Mouse (Mus musculus) spleen, adult 2 months (tissue): ENCODE measurements around the gene Gsdme. TPM values are rescaled to one million over a fixed set of nuclear protein-coding genes. Genes with fewer than 3 reads are reported as not detected.

Source experiments
- DNase-seq, 2 experiments: peaks; one replicate each; pipeline versions ENCODE4 v3.0.0 to v3.0.0-alpha.2; 2012 to 2021; ENCODE audit warnings: low spot score in 2 of 2, low read depth in 1 of 2
- H3K27ac ChIP-seq: fragments of 200-500 bp; 2 replicates; pipeline ENCODE4 v1.5.1; 2012; ENCODE audit warnings: low read length, inconsistent platforms; ENCODE audit not compliant: insufficient read depth
- H3K27me3 ChIP-seq: fragments of 200-500 bp; 2 replicates; pipeline ENCODE4 v1.6.1; 2012; ENCODE audit warnings: mild to moderate bottlenecking, moderate library complexity, low read length, inconsistent platforms; ENCODE audit not compliant: control insufficient read depth, insufficient read depth
- H3K36me3 ChIP-seq: fragments of 200-500 bp; 2 replicates; pipeline ENCODE4 v1.6.1; 2012; ENCODE audit warnings: mild to moderate bottlenecking, low read length, inconsistent platforms; ENCODE audit not compliant: control insufficient read depth, insufficient read depth
- H3K4me1 ChIP-seq: fragments of 200-500 bp; 2 replicates; pipeline ENCODE4 v1.6.1; 2011; ENCODE audit warnings: inconsistent platforms; ENCODE audit not compliant: control insufficient read depth, insufficient read depth, insufficient read length
- H3K4me3 ChIP-seq: fragments of 200-500 bp; 2 replicates; pipeline ENCODE4 v1.5.1; 2011; ENCODE audit warnings: mild to moderate bottlenecking, inconsistent platforms; ENCODE audit not compliant: insufficient read depth, insufficient read length; ENCODE audit errors: extremely low read depth
- CTCF ChIP-seq: fragments of 200-500 bp; IDR thresholded peaks from 2 replicates; pipeline ENCODE4 v1.5.1; 2011; ENCODE audit warnings: mild to moderate bottlenecking, inconsistent platforms; ENCODE audit not compliant: insufficient read depth, insufficient read length, insufficient replicate concordance; ENCODE audit errors: extremely low read depth
- POLR2A ChIP-seq: fragments of 200-500 bp; IDR thresholded peaks from 2 replicates; pipeline ENCODE4 v1.6.1; 2011; ENCODE audit warnings: low read depth, low read length, inconsistent platforms
- WGBS: fragments of 180-500 bp; shearing (Covaris S2); methylation state at CpG from one replicate; pipeline ENCODE4 v1.1.7; 2018; 5-methylcytosine and 5-hydroxymethylcytosine counted together
- polyA plus RNA-seq: library from polyadenylated mRNA; depleted of rRNA; stranded (reverse); fragments of >200 nt; gene quantifications from 2 replicates; pipeline ENCODE4 v1.2.3, GENCODE M21; 2012; rRNA removed

Gsdme gene
- polyA plus RNA-seq, 1 experiment, result 0.84 TPM

GRCm38 (mm10) chr6:50146158-50146557, 117.5 kb downstream of the Gsdme start:
- Histone ChIP-seq H3K27ac (no peak overlapping the region), H3K4me1 (no peaks in the 10 kb centered on the region), H3K36me3 (no peaks in the 10 kb centered on the region), H3K27me3 (no peaks in the 10 kb centered on the region), H3K4me3 (no peak overlapping the region)
- peak; percentile 8 to 14 for DNase-seq
- no peak for TF ChIP-seq POLR2A

- 82% methylated on average over 3 of the region's 3 CpGs for WGBS
- Histone ChIP-seq H3K36me3 (no peaks in the 10 kb centered on the region), H3K4me3 (no peak overlapping the region), H3K4me1 (no peaks in the 10 kb centered on the region; the same call in 1 of the 2 replicates), H3K27ac (no peak overlapping the region), H3K27me3 (no peaks in the 10 kb centered on the region)
- TF ChIP-seq CTCF, result no peak
- no peak for DNase-seq
These were observed 124.1 kb downstream of the Gsdme start for GRCm38 (mm10) chr6:50139526-50139925.

Other genes starting within 250 kb of the Gsdme start
- gene Mpp6, start 153.6 kb downstream of the Gsdme start, polyA plus RNA-seq, result 5.8 and 7.0 TPM in 2 replicates
- gene Osbpl3, start 192.3 kb upstream of the Gsdme start, polyA plus RNA-seq, result 2.8 and 3.3 TPM in 2 replicates